Mouse (Mus musculus) lung, adult 2 months (tissue): ENCODE data around the gene Ccdc169.

ENCODE experiments used
- CTCF ChIP-seq: fragments of 200-500 bp; IDR thresholded peaks from 2 replicates; pipeline ENCODE4 v1.5.1; 2011; ENCODE audit warnings: mild to moderate bottlenecking, low read length, control low read depth; ENCODE audit not compliant: insufficient read depth
- POLR2A ChIP-seq: fragments of 200-500 bp; IDR thresholded peaks from 2 replicates; pipeline ENCODE4 v1.6.1; 2011; ENCODE audit warnings: low read depth, mild to moderate bottlenecking, control low read depth, low read length, borderline replicate concordance; ENCODE audit errors: extremely low read depth

DNA sequence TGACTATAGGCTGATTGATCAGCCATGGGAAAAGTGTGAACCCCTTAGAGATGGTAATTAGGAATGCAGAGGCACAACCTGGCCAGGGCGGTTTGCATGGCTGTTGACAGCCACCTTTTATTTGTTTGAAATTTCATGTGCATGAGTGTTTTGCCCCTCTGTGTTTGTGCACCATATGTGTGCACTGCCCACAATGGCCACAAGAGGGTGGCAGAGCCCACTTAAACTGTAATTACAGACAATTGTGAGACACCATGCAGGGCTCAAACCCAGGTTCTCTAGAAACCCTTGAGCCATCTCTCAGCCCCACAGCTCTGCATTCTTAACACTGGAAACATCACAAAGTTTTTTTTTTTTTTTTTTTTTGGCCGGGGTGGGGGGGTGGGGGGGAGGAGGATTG, 85.4 kb downstream of the Ccdc169 start:
- TF ChIP-seq POLR2A, result no peak
- no peak for TF ChIP-seq CTCF
